Mouse (Mus musculus) E14TG2a.4 (cell line): Measurements from ENCODE around the gene Nck1.

Source experiments
- CTCF ChIP-seq: conservative IDR thresholded peaks from 2 replicates; pipeline ENCODE4 v1.5.1; 2014; ENCODE audit warnings: low read length
- NANOG ChIP-seq: IDR thresholded peaks from 2 replicates; pipeline ENCODE4 v1.6.1; 2014; ENCODE audit warnings: borderline replicate concordance, low read length, mixed read lengths
- POU5F1 ChIP-seq: IDR thresholded peaks from 2 replicates; pipeline ENCODE4 v1.6.1; 2014; ENCODE audit warnings: low read length, borderline replicate concordance

DNA sequence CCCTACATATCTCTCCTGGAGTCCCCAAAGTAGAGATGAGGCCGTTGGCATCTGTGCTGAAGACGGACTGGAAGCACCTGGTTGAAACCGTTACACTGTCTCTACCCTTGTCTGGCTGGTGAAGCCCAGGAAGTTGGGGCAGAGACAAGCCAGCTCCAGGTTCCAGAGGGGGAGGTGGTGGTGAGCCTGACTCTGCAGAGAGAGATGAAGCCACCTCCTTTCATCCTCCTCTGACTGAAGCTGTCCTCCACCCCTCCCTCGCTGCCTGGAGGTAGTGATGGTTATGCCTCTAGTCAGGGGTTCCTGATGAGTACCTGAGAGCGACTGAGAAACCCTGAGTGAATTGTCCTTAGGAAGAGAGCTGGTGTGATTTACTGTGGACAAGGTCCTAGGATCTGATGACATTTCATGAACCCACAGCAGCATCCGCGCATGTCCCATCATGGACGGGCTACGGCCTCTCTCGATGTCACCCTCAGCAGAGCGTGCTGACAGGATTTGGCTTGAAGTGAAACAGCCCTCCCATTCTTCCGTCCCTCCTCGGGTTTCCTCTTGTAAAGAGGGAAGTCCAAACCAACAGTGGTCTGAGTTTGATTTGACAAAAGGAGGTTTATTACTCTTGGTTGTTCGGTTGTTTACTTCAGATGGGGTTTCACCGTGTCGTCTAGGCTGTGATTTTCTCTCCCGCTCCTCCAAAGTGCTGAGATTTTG lies 87.8 kb downstream of the Nck1 start:
- TF ChIP-seq CTCF: no peak
- TF ChIP-seq POU5F1: no peak
- TF ChIP-seq NANOG: no peak
